Mouse (Mus musculus) colon, adult 2 months (tissue): ENCODE data around the gene Prr23a3. TPM values are rescaled to one million over a fixed set of nuclear protein-coding genes. Genes with fewer than 3 reads are reported as not detected.

Experiments used
- polyA plus RNA-seq: library from polyadenylated mRNA; depleted of rRNA; stranded (reverse); fragments of >200 nt; gene quantifications from 2 replicates; pipeline ENCODE4 v1.2.3, GENCODE M21; 2012; rRNA removed

Gene Prr23a3
- not detected in 2 replicates for polyA plus RNA-seq

DNA sequence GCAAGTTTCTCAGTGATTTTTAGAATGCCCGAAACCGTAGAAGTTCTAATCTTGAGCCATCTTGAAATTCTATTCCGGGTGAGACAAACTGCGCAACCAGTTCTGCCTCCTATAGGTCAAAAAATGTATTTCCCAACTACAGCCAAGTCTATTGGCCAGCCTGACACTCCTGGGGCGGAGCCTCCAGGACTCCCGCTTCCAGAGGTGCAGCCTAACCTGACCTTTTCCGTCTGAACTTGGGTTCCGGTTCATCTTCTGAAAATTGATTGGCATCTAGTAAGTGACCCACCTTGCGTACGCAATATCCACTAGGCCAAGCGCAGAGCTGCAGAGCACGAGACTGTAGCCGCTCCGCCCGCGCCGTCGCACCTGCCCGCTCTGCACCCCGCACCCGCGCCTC, at the start of gene Prr23a3:
TSS of gene Prr23a3 (plus strand) at position 197 of the 400 bp plus-strand sequence.

DNA sequence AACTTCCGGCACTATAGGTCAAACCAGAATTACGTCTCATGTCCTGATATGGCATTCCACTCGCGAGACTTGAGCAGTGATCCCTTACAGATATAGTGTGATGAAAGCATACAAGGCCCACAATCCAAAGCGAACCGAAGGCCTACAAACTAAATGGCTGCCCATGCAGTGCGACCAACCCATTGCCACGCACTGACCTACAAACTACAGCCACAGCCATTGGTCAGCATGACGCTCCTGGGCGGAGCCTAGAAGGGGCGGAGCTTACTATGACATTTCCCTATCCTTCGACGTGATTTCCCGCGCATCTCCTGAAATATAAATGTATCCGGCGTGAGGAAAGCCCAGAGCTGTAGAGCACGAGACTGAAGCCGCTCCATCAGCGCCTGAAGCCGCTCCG, 22.4 kb upstream of the Prr23a3 start, which contains the start of gene Prr23a1:
TSS of gene Prr23a1 (plus strand) at position 387 of the 400 bp plus-strand sequence.

DNA sequence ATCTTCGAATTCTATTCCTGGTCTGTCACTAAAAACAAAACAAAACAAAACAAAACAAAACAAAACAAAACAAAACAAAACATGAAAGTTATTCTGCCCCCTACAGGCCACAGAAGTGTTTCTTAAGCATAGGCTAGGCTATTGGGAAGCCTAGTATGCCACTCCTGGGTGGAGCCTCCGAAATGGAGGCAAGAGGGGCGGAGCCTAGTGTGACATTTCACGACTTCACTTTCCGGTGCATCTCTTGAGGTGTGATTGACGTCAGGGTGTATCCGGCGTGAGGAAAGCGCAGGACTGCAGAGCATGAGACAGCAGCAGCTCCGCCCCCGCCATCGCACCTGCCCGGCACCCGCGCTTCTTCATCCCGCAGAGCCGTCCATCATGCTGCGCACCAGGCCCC, 8.4 kb upstream of the Prr23a3 start, which contains the start of gene Prr23a2:
TSS of gene Prr23a2 (plus strand) at position 285 of the 400 bp plus-strand sequence.

GRCm38 (mm10) chr9:98902819-98903218, 38.3 kb downstream of the Prr23a3 start, which contains the start of gene 7420426K07Rik:
TSS of gene 7420426K07Rik (plus strand) at chr9:98903119.

Other genes with a start within 250 kb of the Prr23a3 start
- not detected in 2 replicates for gene Prr23a1, start 22.3 kb upstream of the Prr23a3 start, polyA plus RNA-seq
- not detected in 2 replicates for gene Prr23a2, start 8.3 kb upstream of the Prr23a3 start, polyA plus RNA-seq
- not detected in 2 replicates for gene 7420426K07Rik, start 38.4 kb downstream of the Prr23a3 start, polyA plus RNA-seq
- not detected in 2 replicates for gene Foxl2, start 90.5 kb downstream of the Prr23a3 start, polyA plus RNA-seq
- 2.5 and 2.7 TPM in 2 replicates for gene Faim, start 121.6 kb downstream of the Prr23a3 start, polyA plus RNA-seq
- gene Gm1123, start 170.9 kb downstream of the Prr23a3 start, polyA plus RNA-seq, result 91.2 and 108 TPM in 2 replicates